Mouse (Mus musculus) kidney, embryonic 14.5 days (tissue): ENCODE results near the gene B4galt1. TPM values are rescaled to one million over a fixed set of nuclear protein-coding genes. Genes with fewer than 3 reads are reported as not detected.

Source experiments
- ATAC-seq: fragments of 200-750 bp; cut with Nextera tagmentation; 2 replicates; pipeline ENCODE4 v1.8.0; 2017; ENCODE audit warnings: moderate number of reproducible peaks, mild to moderate bottlenecking, moderate TSS enrichment, moderate library complexity; ENCODE audit not compliant: low FRiP score, low TSS enrichment
- H3K27ac ChIP-seq: fragments of 300-500 bp; sonication (generic); 2 replicates; pipeline ENCODE4 v1.5.1; 2014; ENCODE audit warnings: low read depth, mild to moderate bottlenecking, low read length, moderate library complexity, mixed read lengths
- H3K27me3 ChIP-seq: fragments of 300-500 bp; sonication (generic); 2 replicates; pipeline ENCODE4 v1.6.1; 2014; ENCODE audit warnings: mild to moderate bottlenecking, low read length; ENCODE audit not compliant: control insufficient read depth, insufficient read depth
- H3K36me3 ChIP-seq: fragments of 300-500 bp; sonication (generic); 2 replicates; pipeline ENCODE4 v1.6.1; 2014; ENCODE audit warnings: low read length, mixed read lengths; ENCODE audit not compliant: control insufficient read depth, insufficient read depth
- H3K4me1 ChIP-seq: fragments of 300-500 bp; sonication (generic); 2 replicates; pipeline ENCODE4 v1.6.1; 2014; ENCODE audit warnings: low read length, mixed read lengths; ENCODE audit not compliant: control insufficient read depth, insufficient read depth
- H3K4me2 ChIP-seq: fragments of 300-500 bp; sonication (generic); replicated peaks from 2 replicates; pipeline ENCODE4 v1.6.1; 2014; ENCODE audit warnings: low read depth, mild to moderate bottlenecking, low read length
- H3K4me3 ChIP-seq: fragments of 300-500 bp; sonication (generic); 2 replicates; pipeline ENCODE4 v1.5.1; 2014; ENCODE audit warnings: mild to moderate bottlenecking, low read length
- H3K9ac ChIP-seq: fragments of 300-500 bp; sonication (generic); 2 replicates; pipeline ENCODE4 v1.6.1; 2014; ENCODE audit warnings: low read depth, mild to moderate bottlenecking, low read length, moderate library complexity
- H3K9me3 ChIP-seq: fragments of 300-500 bp; sonication (generic); 2 replicates; pipeline ENCODE4 v1.6.1; 2016; ENCODE audit warnings: low read length; ENCODE audit not compliant: control insufficient read depth
- WGBS: fragments of 180-500 bp; shearing (Covaris S2); extraction: QIAGEN DNeasy Blood & Tissue Kit; methylation state at CpG from one replicate; pipeline ENCODE4 v1.1.7; 2014; 5-methylcytosine and 5-hydroxymethylcytosine counted together
- polyA plus RNA-seq: library from polyadenylated mRNA; unstranded; fragments of >200 nt; fragmentation: Nextera tagmentation; extraction: Ambion mirVana; gene quantifications from 2 replicates; pipeline ENCODE4 v1.2.1, GENCODE M21; 2014

B4galt1 gene
- polyA plus RNA-seq, 1 experiment from 2014 or later = 45.8 TPM

- H3K36me3 ChIP-seq = no peaks in the 10 kb centered on the region
Observed at GRCm38 (mm10) chr4:40874794-40875552, 21.2 kb upstream of the B4galt1 start.

GRCm38 (mm10) chr4:40874151-40874600, 20.4 kb upstream of the B4galt1 start:
- no peaks in the 10 kb centered on the region for H3K36me3 ChIP-seq
- peaks cover 27% of the 10 kb centered on the region for H3K4me1 ChIP-seq
- peak overlapping the region; percentile 13; the same call in 1 of the 2 replicates for H3K9ac ChIP-seq
- H3K27ac ChIP-seq = peak overlapping the region; percentile 61; the same call in 1 of the 2 replicates
- no peak overlapping the region for H3K4me2 ChIP-seq
- no peaks in the 10 kb centered on the region for H3K9me3 ChIP-seq
- no peak overlapping the region for H3K4me3 ChIP-seq
- 10% methylated on average over 6 of the region's 6 CpGs for WGBS
- H3K27me3 ChIP-seq = no peaks in the 10 kb centered on the region
- ATAC-seq = peak; percentile 87

More at GRCm38 (mm10) chr4:40874794-40875552, 21.2 kb upstream of the B4galt1 start:
- Histone ChIP-seq H3K9ac (no peak overlapping the region), H3K4me3 (no peak overlapping the region), H3K4me2 (no peak overlapping the region), H3K27ac (no peak overlapping the region), H3K9me3 (no peaks in the 10 kb centered on the region), H3K27me3 (no peaks in the 10 kb centered on the region), H3K4me1 (peaks cover 27% of the 10 kb centered on the region)
- peak; percentile 10; the same call in 1 of the 2 replicates for ATAC-seq
- 74% methylated on average over 5 of the region's 5 CpGs for WGBS

GRCm38 (mm10) chr4:40873320-40873719, 19.5 kb upstream of the B4galt1 start:
- Histone ChIP-seq H3K27ac (peak overlapping the region; percentile 61; the same call in 1 of the 2 replicates), H3K9ac (peak overlapping the region; percentile 13; the same call in 1 of the 2 replicates), H3K4me1 (peaks cover 27% of the 10 kb centered on the region), H3K27me3 (no peaks in the 10 kb centered on the region), H3K9me3 (no peaks in the 10 kb centered on the region), H3K4me2 (no peak overlapping the region), H3K4me3 (no peak overlapping the region), H3K36me3 (no peaks in the 10 kb centered on the region)
- 64% methylated on average over 2 of the region's 2 CpGs for WGBS
- ATAC-seq = no peak

- ATAC-seq = no peak
- no peak overlapping the region for H3K4me3 ChIP-seq
- H3K4me2 ChIP-seq = no peak overlapping the region
- no peaks in the 10 kb centered on the region for H3K27me3 ChIP-seq
- no peak overlapping the region for H3K27ac ChIP-seq
- H3K36me3 ChIP-seq = no peaks in the 10 kb centered on the region
- H3K9me3 ChIP-seq = no peaks in the 10 kb centered on the region
- H3K4me1 ChIP-seq = peaks cover 21% of the 10 kb centered on the region
- H3K9ac ChIP-seq = no peak overlapping the region
- 83% methylated on average over 3 of the region's 3 CpGs for WGBS
Observed at GRCm38 (mm10) chr4:40872129-40872528, 18.3 kb upstream of the B4galt1 start.

- Histone ChIP-seq H3K9ac (no peak overlapping the region), H3K4me2 (no peak overlapping the region), H3K27me3 (no peaks in the 10 kb centered on the region), H3K36me3 (no peaks in the 10 kb centered on the region), H3K4me1 (peaks cover 17% of the 10 kb centered on the region), H3K4me3 (no peak overlapping the region), H3K9me3 (no peaks in the 10 kb centered on the region), H3K27ac (no peak overlapping the region)
- 97% methylated on average over 4 of the region's 4 CpGs for WGBS
- no peak for ATAC-seq
Observed at GRCm38 (mm10) chr4:40870206-40870605, 16.4 kb upstream of the B4galt1 start.

- Histone ChIP-seq H3K4me2 (no peak overlapping the region), H3K9ac (no peak overlapping the region), H3K4me1 (peaks cover 9% of the 10 kb centered on the region), H3K27ac (peak overlapping the region; percentile 51; the same call in 1 of the 2 replicates), H3K4me3 (no peak overlapping the region), H3K9me3 (no peaks in the 10 kb centered on the region), H3K36me3 (no peaks in the 10 kb centered on the region), H3K27me3 (no peaks in the 10 kb centered on the region)
- ATAC-seq = peak; percentile 55; the same call in 1 of the 2 replicates
- WGBS = 49% methylated on average over 13 of the region's 13 CpGs
Observed at GRCm38 (mm10) chr4:40868554-40869232, 14.9 kb upstream of the B4galt1 start.

- no peak for ATAC-seq
Observed at GRCm38 (mm10) chr4:40864361-40864760, 10.6 kb upstream of the B4galt1 start.

GRCm38 (mm10) chr4:40863340-40863739, 9.5 kb upstream of the B4galt1 start:
- no peak overlapping the region for H3K4me2 ChIP-seq
- H3K27me3 ChIP-seq = no peaks in the 10 kb centered on the region
- no peaks in the 10 kb centered on the region for H3K9me3 ChIP-seq
- no peaks in the 10 kb centered on the region for H3K36me3 ChIP-seq
- 75% methylated on average over 3 of the region's 3 CpGs for WGBS
- no peak for ATAC-seq
- H3K9ac ChIP-seq = no peak overlapping the region
- no peaks in the 10 kb centered on the region for H3K4me1 ChIP-seq
- no peak overlapping the region for H3K27ac ChIP-seq
- no peak overlapping the region for H3K4me3 ChIP-seq

More at GRCm38 (mm10) chr4:40864361-40864760, 10.6 kb upstream of the B4galt1 start:
- Histone ChIP-seq H3K27me3 (no peaks in the 10 kb centered on the region), H3K36me3 (no peaks in the 10 kb centered on the region), H3K4me2 (no peak overlapping the region), H3K4me3 (no peak overlapping the region), H3K9me3 (no peaks in the 10 kb centered on the region), H3K4me1 (no peaks in the 10 kb centered on the region), H3K27ac (no peak overlapping the region), H3K9ac (no peak overlapping the region)
- 96% methylated on average over 12 of the region's 12 CpGs for WGBS

- H3K4me1 ChIP-seq = no peaks in the 10 kb centered on the region
- H3K27ac ChIP-seq = no peak overlapping the region
- no peaks in the 10 kb centered on the region for H3K27me3 ChIP-seq
- no peaks in the 10 kb centered on the region for H3K36me3 ChIP-seq
- WGBS = 90% methylated on average over 3 of the region's 3 CpGs
- H3K4me3 ChIP-seq = no peak overlapping the region
- no peak overlapping the region for H3K4me2 ChIP-seq
- ATAC-seq = no peak
- no peak overlapping the region for H3K9ac ChIP-seq
- no peaks in the 10 kb centered on the region for H3K9me3 ChIP-seq
Observed at GRCm38 (mm10) chr4:40861131-40861530, 7.3 kb upstream of the B4galt1 start.
